Mouse (Mus musculus) thymus, postnatal 0 days (tissue): ENCODE measurements around the gene Il16. TPM values are rescaled to one million over a fixed set of nuclear protein-coding genes. Genes with fewer than 3 reads are reported as not detected.

ENCODE experiments used
- DNase-seq: peaks from one replicate; pipeline ENCODE4 v3.0.0-alpha.2; 2015; ENCODE audit warnings: low spot score
- polyA plus RNA-seq: library from polyadenylated mRNA; unstranded; fragments of >200 nt; fragmentation: Nextera tagmentation; extraction: Ambion mirVana; gene quantifications from 2 replicates; pipeline ENCODE4 v1.2.1, GENCODE M21; 2015

Gene Il16
- polyA plus RNA-seq, 1 experiment from 2014 or later: 157 TPM

GRCm38 (mm10) chr7:83695449-83696212 is 49.9 kb downstream of the Il16 start:
- DNase-seq: peak; percentile 28

- DNase-seq: no peak
Observed at GRCm38 (mm10) chr7:83682640-83683274, 62.8 kb downstream of the Il16 start.

- no peak for DNase-seq
Observed at GRCm38 (mm10) chr7:83678506-83678905, 67.0 kb downstream of the Il16 start.

GRCm38 (mm10) chr7:83677296-83677695 is 68.2 kb downstream of the Il16 start:
- no peak for DNase-seq

- DNase-seq: peak; percentile 57
Observed at GRCm38 (mm10) chr7:83675545-83676254, 69.8 kb downstream of the Il16 start.

GRCm38 (mm10) chr7:83671573-83671972 is 74.0 kb downstream of the Il16 start:
- no peak for DNase-seq

GRCm38 (mm10) chr7:83668724-83669123 is 76.8 kb downstream of the Il16 start:
- DNase-seq: no peak

- DNase-seq: no peak
Observed at GRCm38 (mm10) chr7:83667936-83668645, 77.4 kb downstream of the Il16 start.

GRCm38 (mm10) chr7:83666087-83666595 is 79.4 kb downstream of the Il16 start:
- DNase-seq: no peak

GRCm38 (mm10) chr7:83662711-83663375 is 82.7 kb downstream of the Il16 start:
- no peak for DNase-seq

- peak; percentile 21 for DNase-seq
Observed at GRCm38 (mm10) chr7:83661763-83662162, 83.8 kb downstream of the Il16 start.

GRCm38 (mm10) chr7:83661031-83661430 is 84.5 kb downstream of the Il16 start:
- peak; percentile 65 for DNase-seq

- DNase-seq: peak; percentile 77
Observed at GRCm38 (mm10) chr7:83660273-83660691, 85.2 kb downstream of the Il16 start.

GRCm38 (mm10) chr7:83659159-83660065 is 86.1 kb downstream of the Il16 start:
- DNase-seq: peak; percentile 70

- DNase-seq: no peak
Observed at GRCm38 (mm10) chr7:83658716-83659115, 86.8 kb downstream of the Il16 start.

- peak; percentile 90 for DNase-seq
Observed at GRCm38 (mm10) chr7:83654938-83655630, 90.4 kb downstream of the Il16 start.

GRCm38 (mm10) chr7:83654196-83654595 is 91.3 kb downstream of the Il16 start:
- no peak for DNase-seq

GRCm38 (mm10) chr7:83653605-83654051 is 91.9 kb downstream of the Il16 start:
- no peak for DNase-seq

GRCm38 (mm10) chr7:83652498-83652897 is 93.0 kb downstream of the Il16 start:
- no peak for DNase-seq
